Mouse (Mus musculus) embryonic fibroblast, embryonic 13.5 days (primary cell): ENCODE data around the gene Phf23.

Experiments used
- CTCF ChIP-seq: IDR thresholded peaks from 2 replicates; pipeline ENCODE4 v1.5.1; 2011; ENCODE audit warnings: mild to moderate bottlenecking, control low read depth, low read length, moderate library complexity, borderline replicate concordance; ENCODE audit not compliant: insufficient read depth
- POLR2A ChIP-seq: IDR thresholded peaks from 2 replicates; pipeline ENCODE4 v1.6.1; 2011; ENCODE audit warnings: low read depth, mild to moderate bottlenecking, control low read depth, low read length, moderate library complexity

DNA sequence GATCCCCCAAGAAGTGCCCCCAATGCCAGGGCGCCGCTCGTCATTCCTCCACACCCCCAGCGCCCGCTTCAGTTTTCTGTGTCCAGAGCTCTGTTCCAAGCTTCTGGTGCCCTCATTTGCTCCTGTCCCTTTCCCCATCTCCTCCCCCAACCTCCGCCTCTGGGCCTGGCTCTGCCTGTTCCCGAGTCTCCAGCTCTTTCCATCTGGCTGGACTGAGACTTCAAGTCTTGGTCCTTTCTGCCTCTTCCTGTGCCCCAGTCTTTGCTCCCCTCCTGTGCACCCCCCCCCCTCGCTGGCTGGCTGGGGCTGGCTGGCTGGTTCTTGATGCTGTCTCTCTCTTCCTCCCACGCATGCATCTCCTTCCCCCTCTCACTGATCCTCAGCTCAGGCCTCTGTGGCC lies 31.8 kb downstream of the Phf23 start:
- no peak for TF ChIP-seq CTCF
- TF ChIP-seq POLR2A = 0 out of 2 replicates have a peak, but pooled peaks have one; percentile 21
